Mouse (Mus musculus) G1E (cell line): Measurements from ENCODE around the gene Gbp8.

Experiments
- CTCF ChIP-seq: IDR thresholded peaks from 2 replicates; pipeline ENCODE4 v1.5.1; 2012; ENCODE audit warnings: low read depth, low read length, inconsistent platforms, mixed read lengths
- TAL1 ChIP-seq: conservative IDR thresholded peaks from 2 replicates; pipeline ENCODE4 v1.6.1; 2012; ENCODE audit warnings: low read depth, low read length, inconsistent platforms, mixed read lengths

- TF ChIP-seq CTCF (no peak), TAL1 (no peak)
These were observed 152.6 kb downstream of the Gbp8 start for GRCm38 (mm10) chr5:104986706-104987105.
